Mouse (Mus musculus): ENCODE measurements around the gene 2700081O15Rik. TPM values are rescaled to one million over a fixed set of nuclear protein-coding genes. Genes with fewer than 3 reads are reported as not detected.
"Not testable (repeated sequence)": the region's sequence is repeated elsewhere in the genome, so short reads cannot be mapped to it uniquely, and the experiment has no call there.

The 2700081O15Rik gene
- polyA plus RNA-seq (2012; rRNA removed): 26.2 and 36.7 TPM in 2 replicates

- peak; percentile 73 for DNase-seq
- peaks cover 4% of the 10 kb centered on the region; the same call in 1 of the 2 replicates for H3K4me1 ChIP-seq (ENCODE audit: control insufficient read depth, insufficient read depth, low read length)
- WGBS: 1% methylated on average over 103 of the region's 107 CpGs
Measured at GRCm38 (mm10) chr19:7416834-7417735, at the start of gene 2700081O15Rik. Gene 2700081O15Rik, plus strand, starts transcription at chr19:7417625.

GRCm38 (mm10) chr19:7369469-7369868, 48.0 kb upstream of the 2700081O15Rik start:
- H3K4me1 ChIP-seq (ENCODE audit: control insufficient read depth, insufficient read depth, low read length); H3K4me3 ChIP-seq (replicated peaks; ENCODE audit: extremely low read depth, low read depth, low read length); DNase-seq: not testable (repeated sequence)
- WGBS: 66% methylated on average over 4 of the region's 4 CpGs

More at GRCm38 (mm10) chr19:7416834-7417735, at the start of gene 2700081O15Rik:
- peak within 1 kb of the TSS; percentile 69 for H3K4me3 ChIP-seq (replicated peaks; ENCODE audit: extremely low read depth, low read depth, low read length)
- TF ChIP-seq CTCF (IDR thresholded peaks at IDR 0.05; ENCODE audit: insufficient read depth, low read length): no peak
- TF ChIP-seq POLR2A (IDR thresholded peaks at IDR 0.05; ENCODE audit: borderline replicate concordance, extremely low read depth, low read depth, low read length): no peak

GRCm38 (mm10) chr19:7374491-7374890, 42.9 kb upstream of the 2700081O15Rik start:
- TF ChIP-seq CTCF (IDR thresholded peaks at IDR 0.05; ENCODE audit: insufficient read depth, low read length) (no peak), POLR2A (IDR thresholded peaks at IDR 0.05; ENCODE audit: borderline replicate concordance, extremely low read depth, low read depth, low read length) (no peak)
- DNase-seq: no peak
- 93% methylated on average over 8 of the region's 8 CpGs for WGBS
- Histone ChIP-seq H3K4me3 (replicated peaks; ENCODE audit: extremely low read depth, low read depth, low read length) (no peak overlapping the region), H3K4me1 (ENCODE audit: control insufficient read depth, insufficient read depth, low read length) (no peaks in the 10 kb centered on the region; the same call in 1 of the 2 replicates)

- no peak for DNase-seq
- H3K4me3 ChIP-seq (replicated peaks; ENCODE audit: extremely low read depth, low read depth, low read length): no peak overlapping the region
- WGBS: 61% methylated on average over 2 of the region's 2 CpGs
- H3K4me1 ChIP-seq (ENCODE audit: control insufficient read depth, insufficient read depth, low read length): no peaks in the 10 kb centered on the region; the same call in 1 of the 2 replicates
- TF ChIP-seq CTCF (IDR thresholded peaks at IDR 0.05; ENCODE audit: insufficient read depth, low read length) (no peak), POLR2A (IDR thresholded peaks at IDR 0.05; ENCODE audit: borderline replicate concordance, extremely low read depth, low read depth, low read length) (no peak)
Measured at GRCm38 (mm10) chr19:7377639-7378038, 39.8 kb upstream of the 2700081O15Rik start.

GRCm38 (mm10) chr19:7381906-7382247, 35.5 kb upstream of the 2700081O15Rik start:
- WGBS: 7% methylated on average over 8 of the region's 8 CpGs
- TF ChIP-seq CTCF (IDR thresholded peaks at IDR 0.05; ENCODE audit: insufficient read depth, low read length) (no peak), POLR2A (IDR thresholded peaks at IDR 0.05; ENCODE audit: borderline replicate concordance, extremely low read depth, low read depth, low read length) (no peak)
- Histone ChIP-seq H3K4me1 (ENCODE audit: control insufficient read depth, insufficient read depth, low read length) (no peaks in the 10 kb centered on the region; the same call in 1 of the 2 replicates), H3K4me3 (replicated peaks; ENCODE audit: extremely low read depth, low read depth, low read length) (peak overlapping the region; percentile 91)
- no peak for DNase-seq

- WGBS: under 1% methylated on average over 59 of the region's 60 CpGs
- DNase-seq: peak; percentile 62
- no peaks in the 10 kb centered on the region; the same call in 1 of the 2 replicates for H3K4me1 ChIP-seq (ENCODE audit: control insufficient read depth, insufficient read depth, low read length)
- TF ChIP-seq POLR2A (IDR thresholded peaks at IDR 0.05; ENCODE audit: borderline replicate concordance, extremely low read depth, low read depth, low read length): no peak
- H3K4me3 ChIP-seq (replicated peaks; ENCODE audit: extremely low read depth, low read depth, low read length): peak overlapping the region; percentile 91
Measured at GRCm38 (mm10) chr19:7382248-7382902, 35.0 kb upstream of the 2700081O15Rik start.

- Histone ChIP-seq H3K4me3 (replicated peaks; ENCODE audit: extremely low read depth, low read depth, low read length) (peak within 1 kb of the TSS; percentile 91), H3K4me1 (ENCODE audit: control insufficient read depth, insufficient read depth, low read length) (no peaks in the 10 kb centered on the region; the same call in 1 of the 2 replicates)
- TF ChIP-seq CTCF (IDR thresholded peaks at IDR 0.05; ENCODE audit: insufficient read depth, low read length): no peak
- TF ChIP-seq POLR2A (IDR thresholded peaks at IDR 0.05; ENCODE audit: borderline replicate concordance, extremely low read depth, low read depth, low read length): peak; percentile 74; the same call in 1 of the 2 replicates
- DNase-seq: peak; percentile 100
- under 1% methylated on average over 50 of the region's 52 CpGs for WGBS
Measured at GRCm38 (mm10) chr19:7382903-7383865, 34.2 kb upstream of the 2700081O15Rik start, which contains the start of gene Spindoc. Gene Spindoc, minus strand, starts transcription at chr19:7382994.

GRCm38 (mm10) chr19:7386042-7386441, 31.4 kb upstream of the 2700081O15Rik start:
- no peak for TF ChIP-seq POLR2A (IDR thresholded peaks at IDR 0.05; ENCODE audit: borderline replicate concordance, extremely low read depth, low read depth, low read length)
- no peak for TF ChIP-seq CTCF (IDR thresholded peaks at IDR 0.05; ENCODE audit: insufficient read depth, low read length)
- 56% methylated on average over 2 of the region's 2 CpGs for WGBS
- no peak for DNase-seq
- Histone ChIP-seq H3K4me3 (replicated peaks; ENCODE audit: extremely low read depth, low read depth, low read length) (no peak overlapping the region), H3K4me1 (ENCODE audit: control insufficient read depth, insufficient read depth, low read length) (no peaks in the 10 kb centered on the region; the same call in 1 of the 2 replicates)

GRCm38 (mm10) chr19:7388488-7388887, 28.9 kb upstream of the 2700081O15Rik start:
- TF ChIP-seq CTCF (IDR thresholded peaks at IDR 0.05; ENCODE audit: insufficient read depth, low read length): no peak
- no peak for TF ChIP-seq POLR2A (IDR thresholded peaks at IDR 0.05; ENCODE audit: borderline replicate concordance, extremely low read depth, low read depth, low read length)
- Histone ChIP-seq H3K4me1 (ENCODE audit: control insufficient read depth, insufficient read depth, low read length) (no peaks in the 10 kb centered on the region; the same call in 1 of the 2 replicates), H3K4me3 (replicated peaks; ENCODE audit: extremely low read depth, low read depth, low read length) (no peak overlapping the region)
- no peak for DNase-seq
- 80% methylated on average over 6 of the region's 6 CpGs for WGBS

- WGBS: 48% methylated on average over 10 of the region's 10 CpGs
- not testable (repeated sequence) for DNase-seq; H3K4me3 ChIP-seq (replicated peaks; ENCODE audit: extremely low read depth, low read depth, low read length); H3K4me1 ChIP-seq (ENCODE audit: control insufficient read depth, insufficient read depth, low read length)
Measured at GRCm38 (mm10) chr19:7396867-7397826, 20.3 kb upstream of the 2700081O15Rik start.

GRCm38 (mm10) chr19:7398898-7399297, 18.5 kb upstream of the 2700081O15Rik start:
- H3K4me3 ChIP-seq (replicated peaks; ENCODE audit: extremely low read depth, low read depth, low read length); H3K4me1 ChIP-seq (ENCODE audit: control insufficient read depth, insufficient read depth, low read length); DNase-seq: not testable (repeated sequence)
- 49% methylated on average over 24 of the region's 24 CpGs for WGBS

Data from lung, adult 2 months (tissue).